In the genomic region with DNA sequence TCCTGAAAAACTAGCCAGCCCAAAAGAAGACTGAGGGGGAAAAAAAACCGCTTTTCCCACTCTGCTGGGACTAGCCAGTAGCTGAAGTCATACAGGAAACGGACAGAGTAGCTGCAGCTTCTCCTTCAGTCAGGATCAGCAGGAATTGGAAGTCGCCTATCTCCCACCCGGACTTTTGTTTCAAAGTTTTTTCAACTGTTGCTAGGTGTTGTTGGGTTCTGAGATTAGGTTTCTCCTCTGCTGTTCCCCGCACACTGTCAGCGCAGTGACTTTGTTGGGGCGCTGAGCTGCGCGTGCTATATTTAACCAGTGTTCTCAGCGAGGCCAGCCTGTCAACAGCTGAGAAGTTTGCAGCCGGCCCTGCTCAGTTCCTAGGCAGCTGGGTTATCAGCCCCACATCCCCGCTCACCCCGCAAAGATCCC, we compare ENCODE assay signal across 8 mouse cellular contexts. TPM values are rescaled to one million over a fixed set of nuclear protein-coding genes. Genes with fewer than 3 reads are reported as not detected.
DNase-seq lines count a peak whose midpoint lies in the region; ATAC-seq lines count a peak whose summit lies in the region.

No protein-coding gene starts in this region.

- peak; percentile 59 for ATAC-seq in granulocyte monocyte progenitor cell, adult 5-6 weeks (replicated peaks; ENCODE audit: poor library complexity, severe bottlenecking)
- ATAC-seq in intestine, embryonic 15.5 days, result peak; percentile 86
- peak; percentile 67; the same call in 1 of the 2 replicates for ATAC-seq in limb, embryonic 15.5 days (ENCODE audit: insufficient number of reproducible peaks, low FRiP score, low TSS enrichment, low read depth)
- ATAC-seq in midbrain, embryonic 13.5 days, result 0 out of 2 replicates have a peak, but pooled peaks have one; percentile 48

- under 1% methylated on average over 13 of the region's 13 CpGs for WGBS in intestine, embryonic 15.5 days
- WGBS in limb, embryonic 15.5 days, result 2% methylated on average over 13 of the region's 13 CpGs
- WGBS in midbrain, embryonic 13.5 days, result 14% methylated on average over 13 of the region's 13 CpGs

- H3K27me3 ChIP-seq in intestine, embryonic 15.5 days (replicated peaks), result no peaks in the 10 kb centered on the region
- no peaks in the 10 kb centered on the region for H3K27me3 ChIP-seq in limb, embryonic 15.5 days
- no peaks in the 10 kb centered on the region for H3K27me3 ChIP-seq in midbrain, embryonic 13.5 days
- no peaks in the 10 kb centered on the region for H3K27me3 ChIP-seq in splenic B cell, adult 2 months (ENCODE audit: control insufficient read depth, insufficient read depth, low read length, poor library complexity, severe bottlenecking)

- peak overlapping the region; percentile 36 for H3K4me3 ChIP-seq in intestine, embryonic 15.5 days (replicated peaks)
- H3K4me3 ChIP-seq in limb, embryonic 15.5 days, result peak overlapping the region; percentile 37
- peak overlapping the region; percentile 2; the same call in 1 of the 2 replicates for H3K4me3 ChIP-seq in midbrain, embryonic 13.5 days (replicated peaks)

- peaks cover 5% of the 10 kb centered on the region; the same call in 1 of the 2 replicates for H3K4me1 ChIP-seq in intestine, embryonic 15.5 days (replicated peaks)
- peaks cover 16% of the 10 kb centered on the region for H3K4me1 ChIP-seq in limb, embryonic 15.5 days
- peaks cover 12% of the 10 kb centered on the region; the same call in 1 of the 2 replicates for H3K4me1 ChIP-seq in midbrain, embryonic 13.5 days (replicated peaks)

- no peaks in the 10 kb centered on the region for H3K9me3 ChIP-seq in intestine, embryonic 15.5 days
- H3K9me3 ChIP-seq in limb, embryonic 15.5 days, result no peaks in the 10 kb centered on the region
- H3K9me3 ChIP-seq in midbrain, embryonic 13.5 days, result no peaks in the 10 kb centered on the region

- H3K4me2 ChIP-seq in intestine, embryonic 15.5 days (replicated peaks), result peak overlapping the region; percentile 57
- peak overlapping the region; percentile 60 for H3K4me2 ChIP-seq in limb, embryonic 15.5 days
- H3K4me2 ChIP-seq in midbrain, embryonic 13.5 days (replicated peaks), result peak overlapping the region; percentile 37

- peak overlapping the region; percentile 84 for H3K27ac ChIP-seq in intestine, embryonic 15.5 days
- peak overlapping the region; percentile 77 for H3K27ac ChIP-seq in limb, embryonic 15.5 days
- H3K27ac ChIP-seq in midbrain, embryonic 13.5 days, result no peak overlapping the region

- peak; percentile 32 for DNase-seq in MN1 (ENCODE audit: low spot score)
- peak; percentile 48 for DNase-seq in embryo, embryonic 10.5 days (ENCODE audit: low spot score)
- DNase-seq in splenic B cell, adult 2 months (ENCODE audit: low read depth, low spot score), result peak; percentile 2
- DNase-seq in spleen, postnatal 14 days (ENCODE audit: low spot score in 2 of 2), result no peak

- H3K9ac ChIP-seq in intestine, embryonic 15.5 days, result peak overlapping the region; percentile 36
- H3K9ac ChIP-seq in limb, embryonic 15.5 days, result peak overlapping the region; percentile 35; the same call in 1 of the 2 replicates
- no peak overlapping the region for H3K9ac ChIP-seq in midbrain, embryonic 13.5 days (replicated peaks)

- H3K36me3 ChIP-seq in intestine, embryonic 15.5 days, result no peaks in the 10 kb centered on the region
- no peaks in the 10 kb centered on the region for H3K36me3 ChIP-seq in limb, embryonic 15.5 days
- no peaks in the 10 kb centered on the region for H3K36me3 ChIP-seq in midbrain, embryonic 13.5 days
- no peaks in the 10 kb centered on the region for H3K36me3 ChIP-seq in splenic B cell, adult 2 months (ENCODE audit: control insufficient read depth, insufficient read depth, low read length, poor library complexity, severe bottlenecking)

RNA-seq across cellular contexts. Expression of gene Filip1, which starts 35.1 kb away (rescaled TPM):
- total RNA-seq in granulocyte monocyte progenitor cell, adult 5-6 weeks (2014; fragmentation: Nextera tagmentation), result 1.1 and 2.1 TPM in 2 replicates
- total RNA-seq in granulocyte monocyte progenitor cell, adult 5-6 weeks (2017), result 0.69 and 1.1 TPM in 2 replicates
- polyA plus RNA-seq in intestine, embryonic 15.5 days (2015; fragmentation: Nextera tagmentation; extraction: Ambion mirVana), result 6.0 and 6.3 TPM in 2 replicates
- 8.4 and 10.1 TPM in 2 replicates for polyA plus RNA-seq in limb, embryonic 15.5 days (2015; fragmentation: Nextera tagmentation; extraction: Ambion mirVana)
- 4.6 and 5.0 TPM in 2 replicates for polyA plus RNA-seq in midbrain, embryonic 13.5 days (2015; fragmentation: Nextera tagmentation; extraction: Ambion mirVana)

Comparison
In these comparisons a context has a peak if more than half of its experiments do, and no peak if none do; other contexts are left out.
1. DNase-seq: peak in MN1 (single experiment), embryo, embryonic 10.5 days (single experiment) and splenic B cell, adult 2 months (single experiment); none in spleen, postnatal 14 days (0 of 2).
2. Peak in every context shown above with its lines, with median percentiles within 50 percentile points of each other: ATAC-seq, H3K4me2 ChIP-seq and H3K4me3 ChIP-seq.